Mouse (Mus musculus) cortical plate, adult 2 months (tissue): ENCODE data around the gene 1700029I15Rik. TPM values are rescaled to one million over a fixed set of nuclear protein-coding genes. Genes with fewer than 3 reads are reported as not detected.

Experiments used
- H3K27ac ChIP-seq: fragments of 200-500 bp; 2 replicates; pipeline ENCODE4 v1.5.1; 2012; ENCODE audit warnings: low read length, control low read depth, inconsistent platforms; ENCODE audit not compliant: insufficient read depth
- H3K4me1 ChIP-seq: fragments of 200-500 bp; 2 replicates; pipeline ENCODE4 v1.6.1; 2011; ENCODE audit warnings: low read length; ENCODE audit not compliant: control insufficient read depth, insufficient read depth
- H3K4me3 ChIP-seq: fragments of 200-500 bp; 2 replicates; pipeline ENCODE4 v1.5.1; 2011; ENCODE audit warnings: mild to moderate bottlenecking, low read length, control low read depth; ENCODE audit not compliant: insufficient read depth
- CTCF ChIP-seq: fragments of 200-500 bp; IDR thresholded peaks from 2 replicates; pipeline ENCODE4 v1.5.1; 2011; ENCODE audit warnings: mild to moderate bottlenecking, control low read depth, low read length; ENCODE audit not compliant: insufficient read depth; ENCODE audit errors: extremely low read depth
- POLR2A ChIP-seq: fragments of 200-500 bp; IDR thresholded peaks from 2 replicates; pipeline ENCODE4 v1.6.1; 2011; ENCODE audit warnings: mild to moderate bottlenecking, low read length, control low read depth; ENCODE audit not compliant: insufficient read depth; ENCODE audit errors: extremely low read depth
- polyA plus RNA-seq: library from polyadenylated mRNA; depleted of rRNA; stranded (reverse); fragments of >200 nt; gene quantifications from 2 replicates; pipeline ENCODE4 v1.2.3, GENCODE M21; 2012

Gene 1700029I15Rik
- polyA plus RNA-seq, 1 experiment: 4.4 TPM

DNA sequence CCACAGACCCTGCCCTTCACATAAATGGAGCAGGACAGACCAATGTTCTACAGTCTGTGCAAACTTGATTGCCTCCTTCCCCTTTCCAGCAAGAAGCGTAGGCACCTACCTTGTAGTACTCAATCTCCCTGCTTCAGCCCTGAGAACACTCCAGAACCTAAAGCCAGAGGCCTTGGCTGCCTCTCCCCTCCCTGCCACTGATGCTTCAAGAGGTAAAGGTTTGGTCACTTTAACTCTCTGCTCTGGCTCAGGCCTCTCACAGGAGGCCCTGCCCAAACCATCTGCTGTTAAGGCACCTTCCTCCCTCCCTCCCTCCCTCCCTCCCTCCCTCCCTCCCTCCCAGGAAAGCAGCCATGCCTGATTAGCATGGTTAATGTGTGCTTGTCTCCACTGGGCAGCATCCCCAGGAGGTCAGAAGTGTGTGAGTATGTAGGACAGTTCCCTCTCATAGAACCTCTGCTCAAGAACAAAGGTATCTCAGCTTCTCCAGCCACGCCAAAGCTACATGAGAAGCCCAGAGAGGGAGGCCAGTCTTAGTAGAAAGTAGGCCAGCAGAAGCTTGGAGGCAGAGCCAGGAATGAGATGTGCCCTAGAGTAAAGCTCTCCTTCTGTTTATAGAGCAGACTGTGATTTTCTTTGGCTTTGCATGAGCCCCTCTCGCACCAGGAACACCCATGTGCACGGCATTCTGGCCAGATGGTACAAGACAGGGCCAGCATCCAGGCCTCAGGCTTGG is 20.4 kb downstream of the 1700029I15Rik start:
- H3K27ac ChIP-seq: 0 out of 2 replicates have a peak overlapping the region, but pooled peaks have one; percentile 31
- no peak for TF ChIP-seq CTCF
- TF ChIP-seq POLR2A: no peak; the same call in 1 of the 2 replicates
- peaks cover 9% of the 10 kb centered on the region; the same call in 1 of the 2 replicates for H3K4me1 ChIP-seq

DNA sequence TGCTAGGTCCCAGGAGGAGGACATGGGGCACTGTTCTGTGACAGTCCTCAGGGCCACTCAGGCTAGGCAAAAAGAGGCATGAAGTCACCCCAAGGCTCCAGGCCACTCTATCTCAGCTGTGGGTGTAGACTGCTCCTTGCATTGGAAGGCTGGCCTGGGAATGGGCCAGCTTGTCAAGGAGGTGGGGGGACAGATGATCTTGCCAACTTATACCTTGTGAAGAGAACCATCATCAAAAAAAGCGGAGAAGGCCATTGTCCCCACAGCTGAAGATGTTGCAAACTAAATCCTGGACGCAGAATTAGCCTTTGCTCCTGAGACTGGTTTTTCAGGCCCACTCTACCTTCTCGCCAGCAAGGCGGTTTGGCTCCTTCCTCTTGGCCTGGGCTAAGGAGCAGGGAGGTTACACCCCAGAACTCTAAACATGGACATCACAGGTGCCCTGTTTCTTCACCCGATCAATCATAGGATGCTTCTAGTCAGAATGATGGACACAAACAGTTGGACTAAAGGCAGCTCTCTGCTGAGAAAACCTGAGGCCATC is 21.5 kb downstream of the 1700029I15Rik start:
- TF ChIP-seq CTCF (no peak), POLR2A (no peak)
- Histone ChIP-seq H3K27ac (peak overlapping the region; percentile 11; the same call in 1 of the 2 replicates), H3K4me3 (no peak overlapping the region)

More for the DNA sequence above, 20.4 kb downstream of the 1700029I15Rik start:
- H3K4me3 ChIP-seq: no peak overlapping the region

DNA sequence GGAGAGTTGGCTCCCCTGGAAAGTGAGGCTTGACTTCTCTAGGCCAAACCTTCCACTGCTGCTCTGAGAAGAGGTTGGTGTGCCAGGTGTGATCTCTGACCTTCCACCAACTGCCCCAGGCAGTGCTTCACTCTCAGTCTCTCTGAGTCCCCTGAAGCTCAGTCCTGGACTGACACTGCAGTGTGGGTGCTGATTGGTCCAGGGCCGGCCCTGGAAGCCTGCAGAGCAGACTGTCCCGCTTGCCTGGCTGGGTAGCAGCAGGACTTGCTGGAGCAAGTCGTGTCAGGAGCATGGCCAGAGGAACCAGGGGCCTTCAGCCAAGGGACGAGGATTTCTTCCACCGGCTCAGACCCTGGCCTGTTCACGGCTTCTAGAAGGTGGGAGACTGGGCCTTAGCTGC is 22.4 kb downstream of the 1700029I15Rik start:
- Histone ChIP-seq H3K27ac (no peak overlapping the region), H3K4me1 (peaks cover 6% of the 10 kb centered on the region; the same call in 1 of the 2 replicates), H3K4me3 (no peak overlapping the region)
- TF ChIP-seq CTCF (no peak), POLR2A (no peak)

More for the DNA sequence above, 21.5 kb downstream of the 1700029I15Rik start:
- peaks cover 6% of the 10 kb centered on the region; the same call in 1 of the 2 replicates for H3K4me1 ChIP-seq

DNA sequence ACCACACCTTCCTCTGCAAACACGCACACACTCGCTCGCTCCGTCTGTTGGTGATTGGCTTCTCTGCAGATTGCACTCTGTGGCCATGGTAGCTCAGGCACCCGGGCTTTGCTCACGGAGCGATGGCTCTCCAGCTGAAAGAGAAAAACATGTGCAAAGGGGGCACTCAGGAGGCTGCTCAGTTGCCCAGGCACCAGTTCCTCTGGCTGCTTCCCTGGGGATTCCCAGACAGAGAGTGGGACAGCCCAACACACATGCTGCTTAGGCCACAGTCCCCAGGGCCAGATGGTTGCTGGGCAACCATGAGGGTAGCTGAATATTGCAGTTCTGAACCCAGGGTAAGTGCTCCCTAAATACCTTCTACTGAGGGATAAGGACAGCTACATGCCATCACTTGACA is 23.3 kb downstream of the 1700029I15Rik start:
- Histone ChIP-seq H3K4me1 (peaks cover 6% of the 10 kb centered on the region; the same call in 1 of the 2 replicates), H3K4me3 (no peak overlapping the region), H3K27ac (no peak overlapping the region)
- TF ChIP-seq CTCF (no peak), POLR2A (no peak)

DNA sequence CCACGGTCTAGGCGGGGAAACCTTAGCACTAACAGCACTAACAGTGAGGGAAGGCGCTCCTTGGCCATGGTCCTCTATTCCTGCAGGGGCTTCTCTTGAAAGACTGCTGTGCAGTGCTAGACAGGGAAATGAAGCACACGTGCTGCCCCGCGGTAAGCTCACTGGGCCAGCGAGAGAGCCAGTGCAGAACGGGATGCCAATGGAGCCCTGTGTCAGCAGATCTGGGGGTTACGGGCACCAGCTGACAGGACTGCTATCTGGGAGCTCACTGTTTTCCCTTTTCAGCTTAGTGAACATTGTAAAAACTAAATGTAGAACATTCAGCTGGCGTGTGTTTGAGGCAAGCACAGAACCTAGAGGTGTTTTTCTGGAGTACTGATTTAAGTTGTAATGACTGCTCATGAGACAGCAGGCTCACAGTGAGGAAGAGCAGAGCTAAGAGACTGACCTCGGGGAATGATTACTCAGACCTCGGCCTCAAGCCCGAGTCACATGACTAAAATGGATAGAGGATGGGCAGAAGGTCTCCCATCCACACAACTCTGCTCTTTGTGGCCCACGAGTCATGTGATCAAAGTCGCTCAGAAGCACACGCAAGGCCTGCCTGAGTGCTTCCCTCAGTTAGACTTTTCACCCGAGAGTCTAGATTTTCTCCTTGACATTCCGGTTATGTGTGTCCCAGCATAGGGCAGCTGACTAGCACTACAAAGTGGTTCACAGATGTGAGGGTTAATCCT is 26.1 kb downstream of the 1700029I15Rik start:
- TF ChIP-seq POLR2A (no peak), CTCF (no peak)
- H3K4me3 ChIP-seq: no peak overlapping the region
- H3K27ac ChIP-seq: peak overlapping the region; percentile 3; the same call in 1 of the 2 replicates
- peaks cover 3% of the 10 kb centered on the region; the same call in 1 of the 2 replicates for H3K4me1 ChIP-seq

DNA sequence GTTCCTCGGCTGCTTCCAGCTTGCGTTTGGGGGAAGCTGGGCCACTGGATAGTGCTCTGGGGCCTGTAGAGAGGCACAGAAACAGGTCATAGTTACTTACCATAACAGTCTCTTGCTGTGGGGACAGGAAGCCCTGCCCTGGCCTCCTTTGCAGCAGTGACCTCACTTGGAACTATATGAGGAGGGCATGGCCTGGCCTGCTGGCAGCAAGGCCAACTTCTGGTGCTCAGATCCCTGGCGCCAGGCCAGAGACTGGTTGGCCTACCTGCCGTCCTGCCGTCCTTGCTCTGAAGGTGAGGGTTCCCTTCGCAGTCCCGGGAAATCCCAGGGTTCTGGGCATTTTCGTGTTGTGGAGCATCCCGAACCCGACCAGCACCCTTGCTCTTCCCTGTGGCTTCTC is 29.4 kb downstream of the 1700029I15Rik start:
- Histone ChIP-seq H3K27ac (no peak overlapping the region), H3K4me3 (no peak overlapping the region)
- no peak for TF ChIP-seq POLR2A
- no peak for TF ChIP-seq CTCF

DNA sequence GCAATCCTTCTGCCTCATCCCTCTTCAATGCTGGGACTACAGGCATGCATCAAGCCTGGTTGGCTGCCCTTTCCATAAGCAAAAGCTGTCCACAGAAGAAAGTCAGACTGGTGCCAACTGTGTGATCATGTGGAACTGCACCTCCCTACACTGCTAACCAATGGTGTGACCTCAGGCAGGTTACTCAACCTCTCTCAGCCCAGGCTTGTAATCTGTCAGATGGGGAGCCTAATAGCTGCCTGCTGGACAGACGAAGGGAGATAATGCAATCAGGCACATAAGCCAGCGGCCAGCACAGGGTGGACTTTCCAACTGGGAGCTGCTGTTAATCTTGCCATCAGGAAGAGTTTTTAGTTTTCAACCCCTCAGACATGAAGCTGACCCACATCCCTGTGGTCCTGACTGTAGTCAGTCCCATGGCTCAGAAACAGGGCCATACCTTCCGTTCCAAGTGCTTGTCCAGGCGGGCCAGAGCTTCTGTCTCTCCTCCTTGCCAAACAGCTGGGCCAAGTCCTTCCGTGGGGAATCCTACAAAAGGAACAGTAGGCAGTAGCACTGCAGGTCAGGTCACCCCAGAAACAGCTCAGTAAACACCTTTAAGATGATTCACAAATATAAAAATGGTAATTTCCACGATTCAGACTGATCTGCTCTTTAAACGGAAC is 39.5 kb downstream of the 1700029I15Rik start:
- no peak overlapping the region for H3K4me3 ChIP-seq
- peaks cover 14% of the 10 kb centered on the region for H3K4me1 ChIP-seq
- TF ChIP-seq CTCF (no peak), POLR2A (no peak)
- no peak overlapping the region for H3K27ac ChIP-seq

More for the DNA sequence above, 29.4 kb downstream of the 1700029I15Rik start:
- H3K4me1 ChIP-seq: no peaks in the 10 kb centered on the region

DNA sequence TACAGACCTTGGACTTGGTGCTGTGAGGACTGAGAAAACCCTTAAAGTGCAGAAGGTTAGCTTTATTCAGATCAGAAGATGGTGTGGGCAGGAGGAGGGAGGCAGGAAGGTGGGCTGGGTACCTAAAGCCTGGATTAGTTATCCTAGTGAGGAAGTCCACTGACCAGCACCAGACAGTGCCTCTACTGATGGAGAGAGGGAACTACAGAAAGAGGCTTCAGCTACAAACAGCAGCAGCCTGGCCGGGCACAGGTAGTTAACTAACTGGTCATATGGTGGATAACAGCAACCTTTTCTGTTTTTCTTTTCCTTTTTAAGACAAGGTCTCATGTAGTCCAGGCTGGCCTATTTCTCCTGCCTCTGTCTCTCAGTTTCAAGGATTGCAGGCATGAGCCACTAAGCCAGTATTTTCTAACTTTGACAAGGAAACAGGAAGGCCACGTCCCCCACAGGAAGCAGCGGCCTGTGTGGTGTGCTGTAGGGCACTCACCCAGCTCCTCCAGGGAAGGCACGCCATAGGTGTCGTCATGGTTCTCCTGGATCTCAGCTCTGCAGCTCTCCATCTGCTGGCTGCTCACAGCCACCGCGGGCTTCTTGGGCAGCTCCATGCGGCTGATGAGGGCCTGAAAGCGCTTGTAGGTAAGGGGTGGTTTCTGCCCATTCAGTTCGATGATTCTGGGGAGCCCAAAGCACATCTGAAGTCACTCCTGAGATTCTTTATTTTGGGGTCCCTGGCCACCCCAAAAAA is 40.2 kb downstream of the 1700029I15Rik start:
- TF ChIP-seq POLR2A (no peak), CTCF (peak; percentile 40)
- Histone ChIP-seq H3K4me1 (peaks cover 16% of the 10 kb centered on the region), H3K4me3 (no peak overlapping the region), H3K27ac (peak overlapping the region; percentile 37)
